Mouse (Mus musculus) hindbrain, embryonic 10.5 days (tissue): ENCODE data around the gene Cds1. TPM values are rescaled to one million over a fixed set of nuclear protein-coding genes. Genes with fewer than 3 reads are reported as not detected.

Source experiments
- DNase-seq: peaks from one replicate; pipeline ENCODE4 v3.0.0-alpha.2; 2017; ENCODE audit warnings: low spot score
- H3K27ac ChIP-seq: fragments of 300-500 bp; sonication (generic); 2 replicates; pipeline ENCODE4 v1.5.1; 2016; ENCODE audit warnings: mild to moderate bottlenecking, moderate library complexity
- H3K27me3 ChIP-seq: fragments of 300-500 bp; sonication (generic); 2 replicates; pipeline ENCODE4 v1.6.1; 2016; ENCODE audit warnings: mild to moderate bottlenecking; ENCODE audit not compliant: poor library complexity, insufficient read depth, severe bottlenecking
- H3K36me3 ChIP-seq: fragments of 300-500 bp; sonication (generic); 2 replicates; pipeline ENCODE4 v1.6.1; 2016; ENCODE audit warnings: mild to moderate bottlenecking, moderate library complexity
- H3K4me1 ChIP-seq: fragments of 300-500 bp; sonication (generic); replicated peaks from 2 replicates; pipeline ENCODE4 v1.6.1; 2016; ENCODE audit warnings: mild to moderate bottlenecking
- H3K4me3 ChIP-seq: fragments of 300-500 bp; sonication (generic); 2 replicates; pipeline ENCODE4 v1.5.1; 2016; ENCODE audit warnings: mild to moderate bottlenecking, moderate library complexity
- H3K9me3 ChIP-seq: fragments of 300-500 bp; sonication (generic); 2 replicates; pipeline ENCODE4 v1.6.1; 2016; ENCODE audit warnings: mild to moderate bottlenecking, moderate library complexity
- WGBS: fragments of 180-500 bp; shearing (Covaris S2); methylation state at CpG from one replicate; pipeline ENCODE4 v1.1.7; 2016; 5-methylcytosine and 5-hydroxymethylcytosine counted together
- polyA plus RNA-seq: library from polyadenylated mRNA; unstranded; fragments of >200 nt; fragmentation: Nextera tagmentation; extraction: Ambion mirVana; gene quantifications from 2 replicates; pipeline ENCODE4 v1.2.1, GENCODE M21; 2016

Gene Cds1
- polyA plus RNA-seq, 1 experiment from 2014 or later, result 1.2 TPM

- no peaks in the 10 kb centered on the region for H3K27me3 ChIP-seq
- H3K9me3 ChIP-seq, result no peaks in the 10 kb centered on the region
- DNase-seq, result no peak
- H3K4me3 ChIP-seq, result no peak overlapping the region
- H3K36me3 ChIP-seq, result peaks cover 100% of the 10 kb centered on the region
- 95% methylated on average over 14 of the region's 14 CpGs for WGBS
- no peaks in the 10 kb centered on the region for H3K4me1 ChIP-seq
- no peak overlapping the region for H3K27ac ChIP-seq
Measured at GRCm38 (mm10) chr5:101845011-101845410, 80.1 kb downstream of the Cds1 start.

- Histone ChIP-seq H3K27ac (no peak overlapping the region), H3K9me3 (no peaks in the 10 kb centered on the region), H3K27me3 (no peaks in the 10 kb centered on the region), H3K4me1 (no peaks in the 10 kb centered on the region), H3K36me3 (peaks cover 100% of the 10 kb centered on the region), H3K4me3 (no peak overlapping the region)
- 96% methylated on average over 8 of the region's 8 CpGs for WGBS
- DNase-seq, result no peak
Measured at GRCm38 (mm10) chr5:101845930-101846329, 81.0 kb downstream of the Cds1 start.

GRCm38 (mm10) chr5:101847323-101847722, 82.4 kb downstream of the Cds1 start:
- H3K9me3 ChIP-seq, result no peaks in the 10 kb centered on the region
- DNase-seq, result no peak
- no peaks in the 10 kb centered on the region for H3K27me3 ChIP-seq
- no peak overlapping the region for H3K4me3 ChIP-seq
- H3K27ac ChIP-seq, result no peak overlapping the region
- no peaks in the 10 kb centered on the region for H3K4me1 ChIP-seq
- H3K36me3 ChIP-seq, result peaks cover 100% of the 10 kb centered on the region
- WGBS, result 86% methylated on average over 7 of the region's 7 CpGs

GRCm38 (mm10) chr5:101847762-101848161, 82.8 kb downstream of the Cds1 start:
- 84% methylated on average over 4 of the region's 4 CpGs for WGBS
- Histone ChIP-seq H3K9me3 (no peaks in the 10 kb centered on the region), H3K4me3 (no peak overlapping the region), H3K4me1 (no peaks in the 10 kb centered on the region), H3K27ac (no peak overlapping the region), H3K27me3 (no peaks in the 10 kb centered on the region), H3K36me3 (peaks cover 100% of the 10 kb centered on the region)
- DNase-seq, result no peak

GRCm38 (mm10) chr5:101851133-101851532, 86.2 kb downstream of the Cds1 start:
- no peak for DNase-seq
- Histone ChIP-seq H3K36me3 (peaks cover 100% of the 10 kb centered on the region), H3K27ac (no peak overlapping the region), H3K4me1 (no peaks in the 10 kb centered on the region), H3K9me3 (no peaks in the 10 kb centered on the region), H3K27me3 (no peaks in the 10 kb centered on the region), H3K4me3 (no peak overlapping the region)
- 88% methylated on average over 7 of the region's 7 CpGs for WGBS

- Histone ChIP-seq H3K27ac (no peak overlapping the region), H3K36me3 (peaks cover 100% of the 10 kb centered on the region), H3K4me3 (no peak overlapping the region), H3K4me1 (no peaks in the 10 kb centered on the region), H3K9me3 (no peaks in the 10 kb centered on the region), H3K27me3 (no peaks in the 10 kb centered on the region)
- no peak for DNase-seq
- WGBS, result 93% methylated on average over 21 of the region's 21 CpGs
Measured at GRCm38 (mm10) chr5:101852116-101852680, 87.3 kb downstream of the Cds1 start.

- Histone ChIP-seq H3K27me3 (no peaks in the 10 kb centered on the region), H3K9me3 (no peaks in the 10 kb centered on the region), H3K4me3 (no peak overlapping the region), H3K36me3 (peaks cover 100% of the 10 kb centered on the region), H3K27ac (no peak overlapping the region), H3K4me1 (no peaks in the 10 kb centered on the region)
- no peak for DNase-seq
- WGBS, result 93% methylated on average over 11 of the region's 11 CpGs
Measured at GRCm38 (mm10) chr5:101854100-101854499, 89.2 kb downstream of the Cds1 start.

GRCm38 (mm10) chr5:101854667-101855066, 89.7 kb downstream of the Cds1 start:
- no peak overlapping the region for H3K4me3 ChIP-seq
- H3K36me3 ChIP-seq, result peaks cover 100% of the 10 kb centered on the region
- no peaks in the 10 kb centered on the region for H3K9me3 ChIP-seq
- DNase-seq, result no peak
- WGBS, result 90% methylated on average over 7 of the region's 7 CpGs
- no peak overlapping the region for H3K27ac ChIP-seq
- H3K27me3 ChIP-seq, result no peaks in the 10 kb centered on the region
- H3K4me1 ChIP-seq, result no peaks in the 10 kb centered on the region

- Histone ChIP-seq H3K36me3 (peaks cover 99% of the 10 kb centered on the region), H3K4me1 (no peaks in the 10 kb centered on the region), H3K27me3 (no peaks in the 10 kb centered on the region), H3K9me3 (no peaks in the 10 kb centered on the region), H3K4me3 (no peak overlapping the region), H3K27ac (no peak overlapping the region)
- no peak for DNase-seq
- WGBS, result 95% methylated on average over 16 of the region's 16 CpGs
Measured at GRCm38 (mm10) chr5:101855475-101855874, 90.5 kb downstream of the Cds1 start.

GRCm38 (mm10) chr5:101858891-101859436, 94.0 kb downstream of the Cds1 start:
- 93% methylated on average over 10 of the region's 10 CpGs for WGBS
- no peak overlapping the region for H3K4me3 ChIP-seq
- no peaks in the 10 kb centered on the region for H3K9me3 ChIP-seq
- no peak for DNase-seq
- H3K4me1 ChIP-seq, result no peaks in the 10 kb centered on the region
- no peak overlapping the region for H3K27ac ChIP-seq
- peaks cover 99% of the 10 kb centered on the region for H3K36me3 ChIP-seq
- H3K27me3 ChIP-seq, result no peaks in the 10 kb centered on the region

GRCm38 (mm10) chr5:101861786-101862571, 97.0 kb downstream of the Cds1 start:
- 89% methylated on average over 18 of the region's 18 CpGs for WGBS
- H3K36me3 ChIP-seq, result peaks cover 98% of the 10 kb centered on the region
- DNase-seq, result no peak

GRCm38 (mm10) chr5:101862651-101863050, 97.7 kb downstream of the Cds1 start:
- Histone ChIP-seq H3K27ac (no peak overlapping the region), H3K9me3 (no peaks in the 10 kb centered on the region), H3K36me3 (peaks cover 98% of the 10 kb centered on the region), H3K4me1 (no peaks in the 10 kb centered on the region), H3K4me3 (no peak overlapping the region), H3K27me3 (no peaks in the 10 kb centered on the region)
- WGBS, result 89% methylated on average over 8 of the region's 8 CpGs
- no peak for DNase-seq

More at GRCm38 (mm10) chr5:101861786-101862571, 97.0 kb downstream of the Cds1 start:
- H3K4me1 ChIP-seq, result no peaks in the 10 kb centered on the region
- no peak overlapping the region for H3K4me3 ChIP-seq
- no peaks in the 10 kb centered on the region for H3K27me3 ChIP-seq
- H3K27ac ChIP-seq, result no peak overlapping the region
- H3K9me3 ChIP-seq, result no peaks in the 10 kb centered on the region

- DNase-seq, result no peak
- WGBS, result 94% methylated on average over 6 of the region's 6 CpGs
- Histone ChIP-seq H3K4me3 (no peak overlapping the region), H3K4me1 (no peaks in the 10 kb centered on the region), H3K27ac (no peak overlapping the region), H3K9me3 (no peaks in the 10 kb centered on the region), H3K27me3 (no peaks in the 10 kb centered on the region), H3K36me3 (peaks cover 98% of the 10 kb centered on the region)
Measured at GRCm38 (mm10) chr5:101863946-101864345, 99.0 kb downstream of the Cds1 start.
